Mouse (Mus musculus): ENCODE results near the gene Gpr153.

The Gpr153 gene

GRCm38 (mm10) chr4:152315498-152316213, 41.6 kb downstream of the Gpr153 start:
- no peak for DNase-seq (ENCODE audit: low spot score in 2 of 2)

- DNase-seq (ENCODE audit: low spot score in 2 of 2): no peak
Observed at GRCm38 (mm10) chr4:152317631-152318033, 43.6 kb downstream of the Gpr153 start.

- no peak for DNase-seq (ENCODE audit: low spot score in 2 of 2)
Observed at GRCm38 (mm10) chr4:152318517-152319234, 44.6 kb downstream of the Gpr153 start, which contains the start of gene Rnf207. Rnf207 (minus strand) TSS chr4:152318993.

- DNase-seq (ENCODE audit: low spot score in 2 of 2): no peak
Observed at GRCm38 (mm10) chr4:152321464-152321863, 47.4 kb downstream of the Gpr153 start.

- no peak for DNase-seq (ENCODE audit: low spot score in 2 of 2)
Observed at GRCm38 (mm10) chr4:152324641-152325562, 50.9 kb downstream of the Gpr153 start.

- peak; percentile 94 to 95 for DNase-seq (ENCODE audit: low spot score in 2 of 2)
Observed at GRCm38 (mm10) chr4:152325574-152326411, 51.8 kb downstream of the Gpr153 start, which contains the start of gene Rpl22. Rpl22 (plus strand) TSS chr4:152325742.

GRCm38 (mm10) chr4:152326543-152326942, 52.5 kb downstream of the Gpr153 start:
- no peak for DNase-seq (ENCODE audit: low spot score in 2 of 2)

- no peak for DNase-seq (ENCODE audit: low spot score in 2 of 2)
Observed at GRCm38 (mm10) chr4:152328691-152329090, 54.7 kb downstream of the Gpr153 start.

- DNase-seq (ENCODE audit: low spot score in 2 of 2): no peak
Observed at GRCm38 (mm10) chr4:152332952-152333351, 58.9 kb downstream of the Gpr153 start.

GRCm38 (mm10) chr4:152333587-152333986, 59.6 kb downstream of the Gpr153 start:
- no peak for DNase-seq (ENCODE audit: low spot score in 2 of 2)

All from right cerebral cortex, postnatal 36 days (tissue).